Comparison of ENCODE assay signal across 18 mouse cellular contexts in genomic region chr5:135557051-135557450, GRCm38 (mm10). TPM values are rescaled to one million over a fixed set of nuclear protein-coding genes. Genes with fewer than 3 reads are reported as not detected.
DNase-seq lines count a peak whose midpoint lies in the region; ATAC-seq and TF ChIP-seq lines count a peak whose summit lies in the region.
"Had no signal": no experiment of that assay in that cellular context is flagged by ENCODE, and none has a peak within 500 bp of the region (broad histone marks: within the 10 kb centered on the region; RNA-seq: fewer than 3 reads in every experiment).

No protein-coding gene starts in this region.

- WGBS in limb, embryonic 12.5 days = 13% methylated on average over 4 of the region's 4 CpGs
- WGBS in limb, embryonic 10.5 days = 34% methylated on average over 4 of the region's 4 CpGs
- 17% methylated on average over 4 of the region's 4 CpGs for whole genome bisulfite sequencing in embryonic facial prominence, embryonic 14.5 days
- 16% methylated on average over 4 of the region's 4 CpGs for WGBS in hindbrain, embryonic 16.5 days
- WGBS in heart, adult 2 months = 38% methylated on average over 4 of the region's 4 CpGs
- 34% methylated on average over 4 of the region's 4 CpGs for WGBS in kidney, adult 2 months

- no peak overlapping the region for H3K4me2 ChIP-seq in limb, embryonic 12.5 days
- no peak overlapping the region for H3K4me2 ChIP-seq in embryonic facial prominence, embryonic 14.5 days (ENCODE audit: low read depth, low read length)
- H3K4me2 ChIP-seq in hindbrain, embryonic 16.5 days (ENCODE audit: low read length) = no peak overlapping the region
- H3K4me2 ChIP-seq: liver, embryonic 12.5 days had no signal

- intact Hi-C loops in heart, adult 2 months (cut with DNase I) = no loop called here

- H3K27ac ChIP-seq in limb, embryonic 12.5 days = 0 out of 2 replicates have a peak overlapping the region, but pooled peaks have one; percentile 32
- H3K27ac ChIP-seq in limb, embryonic 10.5 days = no peak overlapping the region
- peak overlapping the region; percentile 4; the same call in 1 of the 2 replicates for H3K27ac ChIP-seq in embryonic facial prominence, embryonic 14.5 days (replicated peaks; ENCODE audit: low read depth, low read length)
- H3K27ac ChIP-seq in hindbrain, embryonic 16.5 days (ENCODE audit: low read depth, low read length) = 0 out of 2 replicates have a peak overlapping the region, but pooled peaks have one; percentile 23
- H3K27ac ChIP-seq in heart, adult 2 months = no peak overlapping the region
- H3K27ac ChIP-seq in kidney, adult 2 months (ENCODE audit: insufficient read depth, low read depth, low read length) = no peak overlapping the region
- H3K27ac ChIP-seq: liver, embryonic 12.5 days; macrophage had no signal

- ATAC-seq in limb, embryonic 12.5 days (ENCODE audit: insufficient number of reproducible peaks, insufficient read depth, low FRiP score, low TSS enrichment, low read depth) = no peak
- ATAC-seq in embryonic facial prominence, embryonic 14.5 days (ENCODE audit: low read depth) = peak; percentile 91
- peak; percentile 71 for ATAC-seq in hindbrain, embryonic 16.5 days
- ATAC-seq: liver, embryonic 12.5 days had no signal

- no peaks in the 10 kb centered on the region for H3K36me3 ChIP-seq in limb, embryonic 12.5 days
- no peaks in the 10 kb centered on the region for H3K36me3 ChIP-seq in limb, embryonic 10.5 days
- no peaks in the 10 kb centered on the region for H3K36me3 ChIP-seq in embryonic facial prominence, embryonic 14.5 days (ENCODE audit: control insufficient read depth, insufficient read depth, low read length)
- H3K36me3 ChIP-seq in hindbrain, embryonic 16.5 days (ENCODE audit: control insufficient read depth, insufficient read depth, low read length) = no peaks in the 10 kb centered on the region
- no peaks in the 10 kb centered on the region for H3K36me3 ChIP-seq in heart, adult 2 months (ENCODE audit: control insufficient read depth, insufficient read depth, low read length)
- H3K36me3 ChIP-seq in kidney, adult 2 months (ENCODE audit: control insufficient read depth, insufficient read depth, low read length) = no peaks in the 10 kb centered on the region
- H3K36me3 ChIP-seq: liver, embryonic 12.5 days had no signal

- H3K4me1 ChIP-seq in limb, embryonic 12.5 days (replicated peaks) = peaks cover 9% of the 10 kb centered on the region; the same call in 1 of the 2 replicates
- H3K4me1 ChIP-seq in limb, embryonic 10.5 days = peaks cover 3% of the 10 kb centered on the region
- no peaks in the 10 kb centered on the region for H3K4me1 ChIP-seq in embryonic facial prominence, embryonic 14.5 days (ENCODE audit: control insufficient read depth, insufficient read depth, low read length)
- peaks cover 4% of the 10 kb centered on the region; the same call in 1 of the 2 replicates for H3K4me1 ChIP-seq in hindbrain, embryonic 16.5 days (ENCODE audit: control insufficient read depth, insufficient read depth, low read depth, low read length)
- no peaks in the 10 kb centered on the region for H3K4me1 ChIP-seq in heart, adult 2 months (ENCODE audit: control insufficient read depth, insufficient read depth, low read length)
- no peaks in the 10 kb centered on the region for H3K4me1 ChIP-seq in kidney, adult 2 months (ENCODE audit: control insufficient read depth, insufficient read depth, low read length)
- H3K4me1 ChIP-seq: liver, embryonic 12.5 days had no signal

- no peak overlapping the region for H3K9ac ChIP-seq in limb, embryonic 12.5 days (replicated peaks)
- H3K9ac ChIP-seq in embryonic facial prominence, embryonic 14.5 days (ENCODE audit: low read depth, low read length) = no peak overlapping the region
- H3K9ac ChIP-seq in hindbrain, embryonic 16.5 days (ENCODE audit: low read depth, low read length) = no peak overlapping the region
- no peak overlapping the region for H3K9ac ChIP-seq in heart, adult 2 months (ENCODE audit: low read depth, low read length)
- H3K9ac ChIP-seq: liver, embryonic 12.5 days had no signal

- H3K27me3 ChIP-seq in limb, embryonic 12.5 days = peaks cover 4% of the 10 kb centered on the region; the same call in 1 of the 2 replicates
- H3K27me3 ChIP-seq in limb, embryonic 10.5 days (ENCODE audit: low read depth, poor library complexity, severe bottlenecking) = no peaks in the 10 kb centered on the region
- no peaks in the 10 kb centered on the region for H3K27me3 ChIP-seq in embryonic facial prominence, embryonic 14.5 days (replicated peaks; ENCODE audit: control insufficient read depth, insufficient read depth, low read length)
- H3K27me3 ChIP-seq in hindbrain, embryonic 16.5 days (replicated peaks; ENCODE audit: control insufficient read depth, insufficient read depth, low read length) = no peaks in the 10 kb centered on the region
- H3K27me3 ChIP-seq in heart, adult 2 months (ENCODE audit: control insufficient read depth, insufficient read depth, low read length) = no peaks in the 10 kb centered on the region
- no peaks in the 10 kb centered on the region; the same call in 1 of the 2 replicates for H3K27me3 ChIP-seq in kidney, adult 2 months (replicated peaks; ENCODE audit: control insufficient read depth, insufficient read depth, low read length)
- H3K27me3 ChIP-seq: liver, embryonic 12.5 days had no signal

- no peak for TF ChIP-seq CTCF in heart, adult 2 months (IDR thresholded peaks at IDR 0.05)
- no peak for TF ChIP-seq CTCF in kidney, adult 2 months (conservative IDR thresholded peaks at IDR 0.05; ENCODE audit: insufficient read depth, insufficient read length, low read depth, low read length)

- TF ChIP-seq EP300 in heart, adult 2 months (IDR thresholded peaks at IDR 0.05; ENCODE audit: insufficient read depth, low read depth, low read length) = no peak

- no peaks in the 10 kb centered on the region for H3K9me3 ChIP-seq in limb, embryonic 12.5 days
- no peaks in the 10 kb centered on the region for H3K9me3 ChIP-seq in limb, embryonic 10.5 days (replicated peaks)
- no peaks in the 10 kb centered on the region for H3K9me3 ChIP-seq in embryonic facial prominence, embryonic 14.5 days (ENCODE audit: control insufficient read depth, low read length)
- no peaks in the 10 kb centered on the region for H3K9me3 ChIP-seq in hindbrain, embryonic 16.5 days (ENCODE audit: control insufficient read depth, low read length)
- H3K9me3 ChIP-seq: liver, embryonic 12.5 days had no signal

- no peak for TF ChIP-seq POLR2A in heart, adult 2 months (IDR thresholded peaks at IDR 0.05; ENCODE audit: insufficient read depth, low read depth, low read length)
- no peak for TF ChIP-seq POLR2A in kidney, adult 2 months (IDR thresholded peaks at IDR 0.05; ENCODE audit: low read depth, low read length)

- no peaks in the 10 kb centered on the region for H3K79me2 ChIP-seq in heart, adult 2 months (replicated peaks; ENCODE audit: control insufficient read depth, insufficient read depth, low read length)

- DNase-seq in limb, embryonic 10.5 days (ENCODE audit: low spot score) = no peak
- DNase-seq in embryonic facial prominence, embryonic 14.5 days (ENCODE audit: low spot score) = peak; percentile 58
- peak; percentile 67 for DNase-seq in retina, embryonic 14.5 days (ENCODE audit: low spot score)
- no peak for DNase-seq in heart, adult 2 months
- DNase-seq in spleen, adult 18-20 months = no peak
- DNase-seq in kidney, adult 2 months = no peak
- DNase-seq: adrenal gland, adult 8-10 months; kidney, adult 9 months; right cerebral cortex, postnatal 4 days; thymus, adult 2 months had no signal

- no peak overlapping the region for H3K4me3 ChIP-seq in limb, embryonic 12.5 days (replicated peaks)
- H3K4me3 ChIP-seq in limb, embryonic 10.5 days = no peak overlapping the region
- no peak overlapping the region for H3K4me3 ChIP-seq in embryonic facial prominence, embryonic 14.5 days (ENCODE audit: low read depth, low read length)
- H3K4me3 ChIP-seq in hindbrain, embryonic 16.5 days (ENCODE audit: low read length) = no peak overlapping the region
- H3K4me3 ChIP-seq in heart, adult 2 months = no peak overlapping the region
- H3K4me3 ChIP-seq in kidney, adult 2 months (ENCODE audit: insufficient read depth, low read depth, low read length) = no peak overlapping the region
- H3K4me3 ChIP-seq: erythroblast, embryonic 14.5 days; liver, embryonic 12.5 days had no signal

RNA-seq across cellular contexts. Expression of gene Ccl26, which starts 6.3 kb away (rescaled TPM):
- polyA plus RNA-seq in limb, embryonic 12.5 days (2016; fragmentation: Nextera tagmentation; extraction: Ambion mirVana) = not detected in 2 replicates
- not detected in 2 replicates for polyA plus RNA-seq in limb, embryonic 10.5 days (2016; fragmentation: Nextera tagmentation; extraction: Ambion mirVana)
- polyA plus RNA-seq in embryonic facial prominence, embryonic 14.5 days (2014; fragmentation: Nextera tagmentation; extraction: Ambion mirVana) = not detected in 2 replicates
- not detected in 2 replicates for polyA plus RNA-seq in hindbrain, embryonic 16.5 days (2015; fragmentation: Nextera tagmentation; extraction: Ambion mirVana)
- not detected for total RNA-seq in heart, adult 2 months (2021)
- polyA plus RNA-seq in heart, adult 2 months (2012; rRNA removed) = not detected in 2 replicates
- not detected in 2 replicates for polyA plus RNA-seq in kidney, adult 2 months (2012; rRNA removed)
- total RNA-seq: adrenal gland, adult 8-10 months; layer of hippocampus, postnatal 14 days; neutrophil, adult 5-6 weeks had no signal
- polyA plus RNA-seq: erythroblast, embryonic 14.5 days; heart, postnatal 0 days; liver, embryonic 12.5 days; macrophage; thymus, adult 2 months had no signal

RNA-seq across cellular contexts. Expression of gene Hip1, which starts 12.1 kb away (rescaled TPM):
- 50.7 and 54.8 TPM in 2 replicates for polyA plus RNA-seq in limb, embryonic 12.5 days (2016; fragmentation: Nextera tagmentation; extraction: Ambion mirVana)
- 46.1 and 49.1 TPM in 2 replicates for polyA plus RNA-seq in limb, embryonic 10.5 days (2016; fragmentation: Nextera tagmentation; extraction: Ambion mirVana)
- 45.6 and 47.1 TPM in 2 replicates for polyA plus RNA-seq in embryonic facial prominence, embryonic 14.5 days (2014; fragmentation: Nextera tagmentation; extraction: Ambion mirVana)
- polyA plus RNA-seq in hindbrain, embryonic 16.5 days (2015; fragmentation: Nextera tagmentation; extraction: Ambion mirVana) = 35.3 and 44.6 TPM in 2 replicates
- total RNA-seq in heart, adult 2 months (2021) = 10 to 100 TPM; 25.0 to 29.6 TPM
- 22.2 and 34.4 TPM in 2 replicates for polyA plus RNA-seq in heart, adult 2 months (2012; rRNA removed)
- polyA plus RNA-seq in kidney, adult 2 months (2012; rRNA removed) = 14.1 and 16.6 TPM in 2 replicates
- polyA plus RNA-seq: erythroblast, embryonic 14.5 days had no signal

RNA-seq across cellular contexts. Expression of gene Ccl24, which starts 15.8 kb away (rescaled TPM):
- 0.31 and 0.68 TPM in 2 replicates for polyA plus RNA-seq in limb, embryonic 12.5 days (2016; fragmentation: Nextera tagmentation; extraction: Ambion mirVana)
- polyA plus RNA-seq in limb, embryonic 10.5 days (2016; fragmentation: Nextera tagmentation; extraction: Ambion mirVana) = 0.54 TPM in 1 of 2 replicates, not detected in the other
- 3.3 and 3.5 TPM in 2 replicates for polyA plus RNA-seq in embryonic facial prominence, embryonic 14.5 days (2014; fragmentation: Nextera tagmentation; extraction: Ambion mirVana)
- polyA plus RNA-seq in hindbrain, embryonic 16.5 days (2015; fragmentation: Nextera tagmentation; extraction: Ambion mirVana) = 2.1 and 2.4 TPM in 2 replicates
- 1 to 10 TPM; 2.6 TPM for total RNA-seq in heart, adult 2 months (2021)
- polyA plus RNA-seq in heart, adult 2 months (2012; rRNA removed) = 3.2 and 4.3 TPM in 2 replicates
- 1.0 and 1.2 TPM in 2 replicates for polyA plus RNA-seq in kidney, adult 2 months (2012; rRNA removed)
- total RNA-seq: neutrophil, adult 5-6 weeks had no signal

Comparison
In these comparisons a context has a peak if more than half of its experiments do, and no peak if none do; other contexts are left out.
1. H3K27ac ChIP-seq: peak in limb, embryonic 12.5 days (single experiment), embryonic facial prominence, embryonic 14.5 days (single experiment) and hindbrain, embryonic 16.5 days (single experiment); none in limb, embryonic 10.5 days (single experiment), heart, adult 2 months (single experiment) and kidney, adult 2 months (single experiment).
2. DNase-seq: peak in embryonic facial prominence, embryonic 14.5 days (single experiment) and retina, embryonic 14.5 days (single experiment); none in limb, embryonic 10.5 days (single experiment), heart, adult 2 months (0 of 2), spleen, adult 18-20 months (0 of 2) and kidney, adult 2 months (single experiment).